Comparison of ENCODE assay signal across 13 mouse cellular contexts in genomic region chr11:48599573-48600127, GRCm38 (mm10).
A peak's percentile ranks its signal among the peaks of the same experiment; 100 is the strongest.
DNase-seq lines count a peak whose midpoint lies in the region; ATAC-seq and TF ChIP-seq lines count a peak whose summit lies in the region.
"Had no signal": no experiment of that assay in that cellular context is flagged by ENCODE, and none has a peak within 500 bp of the region (broad histone marks: within the 10 kb centered on the region; RNA-seq: fewer than 3 reads in every experiment).

No protein-coding gene starts in this region.

- H3K4me2 ChIP-seq in forebrain, embryonic 15.5 days (replicated peaks): no peak overlapping the region
- H3K4me2 ChIP-seq in intestine, postnatal 0 days (replicated peaks; ENCODE audit: low read depth): no peak overlapping the region
- H3K4me2 ChIP-seq: liver, embryonic 11.5 days; midbrain, embryonic 12.5 days had no signal

- peak; percentile 79 for ATAC-seq in forebrain, embryonic 15.5 days (replicated peaks)
- no peak for ATAC-seq in intestine, postnatal 0 days
- ATAC-seq: intestine, embryonic 16.5 days had no signal

- no peak overlapping the region; the same call in 1 of the 2 replicates for H3K27ac ChIP-seq in forebrain, embryonic 15.5 days (replicated peaks)
- H3K27ac ChIP-seq in forebrain, embryonic 10.5 days: no peak overlapping the region
- H3K27ac ChIP-seq in layer of hippocampus, adult 2 months: peak overlapping the region; percentile 23; the same call in 1 of the 2 replicates
- H3K27ac ChIP-seq in intestine, postnatal 0 days (ENCODE audit: low read depth, low read length): no peak overlapping the region
- H3K27ac ChIP-seq: gastrocnemius, adult 2 months; midbrain, embryonic 12.5 days had no signal

- no peak for TF ChIP-seq CTCF in brain, embryonic 14.5 days (IDR thresholded peaks at IDR 0.05; ENCODE audit: borderline replicate concordance, extremely low read depth, insufficient read depth, insufficient read length)
- no peak for TF ChIP-seq CTCF in layer of hippocampus, adult 2 months (conservative IDR thresholded peaks at IDR 0.05)
- no peak for TF ChIP-seq CTCF in intestine, postnatal 0 days (IDR thresholded peaks at IDR 0.05; ENCODE audit: low read depth)

- no peak overlapping the region for H3K4me3 ChIP-seq in forebrain, embryonic 15.5 days
- H3K4me3 ChIP-seq in forebrain, embryonic 10.5 days: no peak overlapping the region
- no peak overlapping the region for H3K4me3 ChIP-seq in layer of hippocampus, adult 2 months
- no peak overlapping the region for H3K4me3 ChIP-seq in intestine, postnatal 0 days (ENCODE audit: low read depth, low read length)
- H3K4me3 ChIP-seq: gastrocnemius, adult 2 months; midbrain, embryonic 12.5 days had no signal

- intact Hi-C loops in left cerebral cortex, postnatal 4 days (cut with DNase I): loop anchor here (10.0 kb wide), 1 partner anchor 1675 kb away; no protein-coding TSS in a partner anchor
- intact Hi-C loops in left cerebral cortex, postnatal 36 days (cut with DNase I): no loop called here

- no peaks in the 10 kb centered on the region for H3K4me1 ChIP-seq in forebrain, embryonic 15.5 days
- no peaks in the 10 kb centered on the region for H3K4me1 ChIP-seq in forebrain, embryonic 10.5 days
- H3K4me1 ChIP-seq in intestine, postnatal 0 days (replicated peaks; ENCODE audit: control insufficient read depth, insufficient read depth, low read length): no peaks in the 10 kb centered on the region
- H3K4me1 ChIP-seq: midbrain, embryonic 12.5 days had no signal

- no peak for DNase-seq in forebrain, embryonic 10.5 days (ENCODE audit: extremely low spot score, low spot score)
- peak; percentile 8 for DNase-seq in left cerebral cortex, postnatal 4 days
- no peak for DNase-seq in left cerebral cortex, postnatal 36 days (ENCODE audit: low spot score in 2 of 2)
- DNase-seq in brain, embryonic 14.5 days (ENCODE audit: low read depth): peak; percentile 59
- DNase-seq in layer of hippocampus, adult 2 months (ENCODE audit: low spot score in 2 of 2): peak; percentile 44 to 46
- DNase-seq in retina, embryonic 14.5 days (ENCODE audit: low spot score): no peak
- DNase-seq: cerebellum, postnatal 36 days; gastrocnemius, adult 2 months had no signal

- no peak overlapping the region for H3K9ac ChIP-seq in forebrain, embryonic 15.5 days (replicated peaks)
- H3K9ac ChIP-seq in intestine, postnatal 0 days (ENCODE audit: low read depth, low read length): no peak overlapping the region
- H3K9ac ChIP-seq: midbrain, embryonic 12.5 days had no signal

- H3K9me3 ChIP-seq in forebrain, embryonic 15.5 days: no peaks in the 10 kb centered on the region
- H3K9me3 ChIP-seq in forebrain, embryonic 10.5 days: no peaks in the 10 kb centered on the region
- H3K9me3 ChIP-seq in intestine, postnatal 0 days (ENCODE audit: control insufficient read depth): no peaks in the 10 kb centered on the region
- H3K9me3 ChIP-seq: midbrain, embryonic 12.5 days had no signal

- 50% methylated on average over 5 of the region's 5 CpGs for WGBS in forebrain, embryonic 15.5 days
- 86% methylated on average over 5 of the region's 5 CpGs for WGBS in forebrain, embryonic 10.5 days
- 59% methylated on average over 5 of the region's 5 CpGs for WGBS in intestine, postnatal 0 days

- no peak for TF ChIP-seq POLR2A in brain, embryonic 14.5 days (IDR thresholded peaks at IDR 0.05; ENCODE audit: borderline replicate concordance, extremely low read depth, insufficient read depth, insufficient read length, poor library complexity, severe bottlenecking)

- H3K27me3 ChIP-seq in forebrain, embryonic 15.5 days: no peaks in the 10 kb centered on the region
- H3K27me3 ChIP-seq in forebrain, embryonic 10.5 days (ENCODE audit: poor library complexity, severe bottlenecking): no peaks in the 10 kb centered on the region
- H3K27me3 ChIP-seq in intestine, postnatal 0 days (replicated peaks; ENCODE audit: control insufficient read depth, insufficient read depth, low read length): no peaks in the 10 kb centered on the region
- H3K27me3 ChIP-seq: midbrain, embryonic 12.5 days had no signal

- H3K36me3 ChIP-seq in forebrain, embryonic 15.5 days: no peaks in the 10 kb centered on the region
- H3K36me3 ChIP-seq in forebrain, embryonic 10.5 days (replicated peaks): no peaks in the 10 kb centered on the region
- H3K36me3 ChIP-seq in intestine, postnatal 0 days (ENCODE audit: control insufficient read depth, insufficient read depth): no peaks in the 10 kb centered on the region
- H3K36me3 ChIP-seq: midbrain, embryonic 12.5 days had no signal

Comparison
In these comparisons a context has a peak if more than half of its experiments do, and no peak if none do; other contexts are left out.
1. DNase-seq: peak in left cerebral cortex, postnatal 4 days (single experiment), brain, embryonic 14.5 days (single experiment) and layer of hippocampus, adult 2 months (2 of 2); none in forebrain, embryonic 10.5 days (single experiment), left cerebral cortex, postnatal 36 days (0 of 2) and retina, embryonic 14.5 days (single experiment).